Mouse (Mus musculus): ENCODE data around the gene Wdr45b. TPM values are rescaled to one million over a fixed set of nuclear protein-coding genes. Genes with fewer than 3 reads are reported as not detected.
"Not testable (repeated sequence)": the region's sequence is repeated elsewhere in the genome, so short reads cannot be mapped to it uniquely, and the experiment has no call there.

Wdr45b gene
- polyA plus RNA-seq, 1 experiment from 2014 or later: 103 TPM

GRCm38 (mm10) chr11:121367170-121367707 lies 13.0 kb upstream of the Wdr45b start:
- no peak overlapping the region for H3K4me2 ChIP-seq (replicated peaks)
- no peak overlapping the region for H3K9ac ChIP-seq
- ATAC-seq (ENCODE audit: insufficient number of reproducible peaks, insufficient read depth, low FRiP score, low TSS enrichment): no peak
- H3K4me1 ChIP-seq: no peaks in the 10 kb centered on the region
- 0 out of 2 replicates have a peak overlapping the region, but pooled peaks have one; percentile 25 for H3K27ac ChIP-seq
- no peak overlapping the region for H3K4me3 ChIP-seq
- H3K27me3 ChIP-seq: no peaks in the 10 kb centered on the region
- 37% methylated on average over 5 of the region's 5 CpGs for WGBS
- no peaks in the 10 kb centered on the region for H3K9me3 ChIP-seq
- no peaks in the 10 kb centered on the region for H3K36me3 ChIP-seq

- Histone ChIP-seq H3K9me3 (no peaks in the 10 kb centered on the region), H3K4me2 (replicated peaks) (no peak overlapping the region), H3K9ac (no peak overlapping the region), H3K27me3 (no peaks in the 10 kb centered on the region), H3K36me3 (no peaks in the 10 kb centered on the region), H3K4me3 (no peak overlapping the region), H3K27ac (no peak overlapping the region), H3K4me1 (no peaks in the 10 kb centered on the region)
- 36% methylated on average over 5 of the region's 5 CpGs for WGBS
- no peak for ATAC-seq (ENCODE audit: insufficient number of reproducible peaks, insufficient read depth, low FRiP score, low TSS enrichment)
These were observed 8.0 kb upstream of the Wdr45b start for GRCm38 (mm10) chr11:121362212-121362611.

GRCm38 (mm10) chr11:121353326-121354090 lies 737 bp downstream of the Wdr45b start:
- H3K27ac ChIP-seq: peak overlapping the region; percentile 80
- peak overlapping the region; percentile 77 for H3K4me2 ChIP-seq (replicated peaks)
- H3K4me3 ChIP-seq: peak overlapping the region; percentile 96
- peaks cover 18% of the 10 kb centered on the region for H3K4me1 ChIP-seq
- peak overlapping the region; percentile 95 for H3K9ac ChIP-seq
- H3K27me3 ChIP-seq: no peaks in the 10 kb centered on the region
- 3% methylated on average over 41 of the region's 41 CpGs for WGBS
- no peaks in the 10 kb centered on the region for H3K9me3 ChIP-seq
- ATAC-seq (ENCODE audit: insufficient number of reproducible peaks, insufficient read depth, low FRiP score, low TSS enrichment): 0 out of 2 replicates have a peak, but pooled peaks have one; percentile 17
- H3K36me3 ChIP-seq: 0 out of 2 replicates have a peak, but pooled peaks cover 7% of the 10 kb centered on the region

- not testable (repeated sequence) for H3K27ac ChIP-seq; H3K4me2 ChIP-seq (replicated peaks); H3K4me3 ChIP-seq; H3K9ac ChIP-seq; ATAC-seq (ENCODE audit: insufficient number of reproducible peaks, insufficient read depth, low FRiP score, low TSS enrichment); H3K9me3 ChIP-seq; H3K27me3 ChIP-seq
- H3K36me3 ChIP-seq: peaks cover 32% of the 10 kb centered on the region
- 89% methylated on average over 3 of the region's 3 CpGs for WGBS
- peaks cover 11% of the 10 kb centered on the region for H3K4me1 ChIP-seq
These were observed 5.5 kb downstream of the Wdr45b start for GRCm38 (mm10) chr11:121348727-121349126.

- 98% methylated on average over 2 of the region's 2 CpGs for whole genome bisulfite sequencing
- Histone ChIP-seq H3K4me1 (peaks cover 8% of the 10 kb centered on the region), H3K4me3 (no peak overlapping the region), H3K27me3 (no peaks in the 10 kb centered on the region), H3K4me2 (replicated peaks) (no peak overlapping the region), H3K9me3 (no peaks in the 10 kb centered on the region), H3K9ac (no peak overlapping the region), H3K36me3 (peaks cover 32% of the 10 kb centered on the region), H3K27ac (no peak overlapping the region)
- no peak for ATAC-seq (ENCODE audit: insufficient number of reproducible peaks, insufficient read depth, low FRiP score, low TSS enrichment)
These were observed 6.1 kb downstream of the Wdr45b start for GRCm38 (mm10) chr11:121348166-121348565.

GRCm38 (mm10) chr11:121347036-121347435 lies 7.2 kb downstream of the Wdr45b start:
- Histone ChIP-seq H3K9me3 (no peaks in the 10 kb centered on the region), H3K4me1 (no peaks in the 10 kb centered on the region), H3K36me3 (peaks cover 32% of the 10 kb centered on the region), H3K4me2 (replicated peaks) (no peak overlapping the region), H3K27ac (no peak overlapping the region), H3K4me3 (no peak overlapping the region), H3K27me3 (no peaks in the 10 kb centered on the region), H3K9ac (no peak overlapping the region)
- WGBS: 91% methylated on average over 2 of the region's 2 CpGs
- no peak for ATAC-seq (ENCODE audit: insufficient number of reproducible peaks, insufficient read depth, low FRiP score, low TSS enrichment)

GRCm38 (mm10) chr11:121342423-121342822 lies 11.8 kb downstream of the Wdr45b start:
- H3K9ac ChIP-seq; H3K9me3 ChIP-seq; H3K4me2 ChIP-seq (replicated peaks); ATAC-seq (ENCODE audit: insufficient number of reproducible peaks, insufficient read depth, low FRiP score, low TSS enrichment); H3K4me1 ChIP-seq; H3K27ac ChIP-seq; H3K4me3 ChIP-seq; H3K27me3 ChIP-seq: not testable (repeated sequence)
- 80% methylated on average over 1 of the region's 1 CpGs for whole genome bisulfite sequencing
- peaks cover 27% of the 10 kb centered on the region for H3K36me3 ChIP-seq

GRCm38 (mm10) chr11:121340287-121340686 lies 14.0 kb downstream of the Wdr45b start:
- peaks cover 26% of the 10 kb centered on the region for H3K36me3 ChIP-seq
- WGBS: 82% methylated on average over 1 of the region's 1 CpGs
- ATAC-seq (ENCODE audit: insufficient number of reproducible peaks, insufficient read depth, low FRiP score, low TSS enrichment): no peak

GRCm38 (mm10) chr11:121339647-121340046 lies 14.6 kb downstream of the Wdr45b start:
- H3K36me3 ChIP-seq: peaks cover 31% of the 10 kb centered on the region
- no peak for ATAC-seq (ENCODE audit: insufficient number of reproducible peaks, insufficient read depth, low FRiP score, low TSS enrichment)
- no peaks in the 10 kb centered on the region for H3K4me1 ChIP-seq

More at GRCm38 (mm10) chr11:121340287-121340686, 14.0 kb downstream of the Wdr45b start:
- Histone ChIP-seq H3K4me1 (no peaks in the 10 kb centered on the region), H3K27ac (no peak overlapping the region), H3K4me2 (replicated peaks) (no peak overlapping the region), H3K4me3 (no peak overlapping the region), H3K27me3 (no peaks in the 10 kb centered on the region), H3K9ac (no peak overlapping the region), H3K9me3 (no peaks in the 10 kb centered on the region)

GRCm38 (mm10) chr11:121331641-121332040 lies 22.6 kb downstream of the Wdr45b start:
- no peak for ATAC-seq (ENCODE audit: insufficient number of reproducible peaks, insufficient read depth, low FRiP score, low TSS enrichment)
- H3K9ac ChIP-seq: no peak overlapping the region
- H3K27ac ChIP-seq: no peak overlapping the region
- peaks cover 79% of the 10 kb centered on the region for H3K36me3 ChIP-seq
- no peaks in the 10 kb centered on the region for H3K27me3 ChIP-seq
- no peaks in the 10 kb centered on the region for H3K9me3 ChIP-seq
- H3K4me2 ChIP-seq (replicated peaks): no peak overlapping the region
- H3K4me1 ChIP-seq: no peaks in the 10 kb centered on the region
- H3K4me3 ChIP-seq: no peak overlapping the region
- WGBS: 90% methylated on average over 3 of the region's 3 CpGs

More at GRCm38 (mm10) chr11:121339647-121340046, 14.6 kb downstream of the Wdr45b start:
- no peak overlapping the region for H3K4me2 ChIP-seq (replicated peaks)
- 96% methylated on average over 1 of the region's 1 CpGs for WGBS
- no peaks in the 10 kb centered on the region for H3K27me3 ChIP-seq
- H3K9ac ChIP-seq: no peak overlapping the region
- no peak overlapping the region for H3K4me3 ChIP-seq
- H3K27ac ChIP-seq: no peak overlapping the region
- no peaks in the 10 kb centered on the region for H3K9me3 ChIP-seq

- Histone ChIP-seq H3K27me3 (no peaks in the 10 kb centered on the region), H3K27ac (no peak overlapping the region), H3K4me1 (no peaks in the 10 kb centered on the region), H3K9ac (no peak overlapping the region), H3K9me3 (no peaks in the 10 kb centered on the region), H3K4me3 (no peak overlapping the region), H3K4me2 (replicated peaks) (no peak overlapping the region), H3K36me3 (peaks cover 58% of the 10 kb centered on the region)
- no peak for ATAC-seq (ENCODE audit: insufficient number of reproducible peaks, insufficient read depth, low FRiP score, low TSS enrichment)
These were observed 25.6 kb downstream of the Wdr45b start for GRCm38 (mm10) chr11:121328619-121329018.

GRCm38 (mm10) chr11:121328206-121328605 lies 26.0 kb downstream of the Wdr45b start:
- no peaks in the 10 kb centered on the region for H3K27me3 ChIP-seq
- no peaks in the 10 kb centered on the region for H3K9me3 ChIP-seq
- 97% methylated on average over 9 of the region's 9 CpGs for whole genome bisulfite sequencing
- no peaks in the 10 kb centered on the region for H3K4me1 ChIP-seq
- no peak overlapping the region for H3K4me3 ChIP-seq
- H3K4me2 ChIP-seq (replicated peaks): no peak overlapping the region
- H3K27ac ChIP-seq: no peak overlapping the region
- no peak overlapping the region for H3K9ac ChIP-seq
- ATAC-seq (ENCODE audit: insufficient number of reproducible peaks, insufficient read depth, low FRiP score, low TSS enrichment): no peak
- H3K36me3 ChIP-seq: peaks cover 57% of the 10 kb centered on the region

Data from embryonic facial prominence, embryonic 12.5 days (tissue).